9 mouse cellular contexts compared by ENCODE assay signal in genomic region chr11:31941640-31942638, GRCm38 (mm10). TPM values are rescaled to one million over a fixed set of nuclear protein-coding genes. Genes with fewer than 3 reads are reported as not detected.
A peak's percentile ranks its signal among the peaks of the same experiment; 100 is the strongest.
DNase-seq lines count a peak whose midpoint lies in the region; ATAC-seq and TF ChIP-seq lines count a peak whose summit lies in the region.
"Had no signal": no experiment of that assay in that cellular context is flagged by ENCODE, and none has a peak within 500 bp of the region (broad histone marks: within the 10 kb centered on the region; RNA-seq: fewer than 3 reads in every experiment).

No protein-coding gene starts in this region.

- H3K9ac ChIP-seq in hindbrain, embryonic 14.5 days: no peak overlapping the region
- H3K9ac ChIP-seq in hindbrain, embryonic 12.5 days: no peak overlapping the region
- H3K9ac ChIP-seq in midbrain, embryonic 15.5 days: no peak overlapping the region
- H3K9ac ChIP-seq: embryonic facial prominence, embryonic 15.5 days had no signal

- TF ChIP-seq POLR2A in bone marrow, adult 2 months (IDR thresholded peaks at IDR 0.05; ENCODE audit: borderline replicate concordance, control insufficient read depth, low read depth, low read length): no peak

- peaks cover 19% of the 10 kb centered on the region for H3K4me1 ChIP-seq in hindbrain, embryonic 14.5 days (replicated peaks; ENCODE audit: control insufficient read depth, insufficient read depth, low read length)
- H3K4me1 ChIP-seq in hindbrain, embryonic 12.5 days: peaks cover 9% of the 10 kb centered on the region
- H3K4me1 ChIP-seq in bone marrow, adult 2 months (ENCODE audit: control insufficient read depth, insufficient read depth, low read length): no peaks in the 10 kb centered on the region
- peaks cover 21% of the 10 kb centered on the region for H3K4me1 ChIP-seq in midbrain, embryonic 15.5 days
- H3K4me1 ChIP-seq: embryonic facial prominence, embryonic 15.5 days had no signal

- no peak for DNase-seq in hindbrain, embryonic 14.5 days (ENCODE audit: low spot score)
- peak; percentile 37 for DNase-seq in CD4-positive helper T cell, adult 2 months (ENCODE audit: low read depth, low spot score)
- no peak for DNase-seq in layer of hippocampus, adult 9-10 months (ENCODE audit: low spot score)
- DNase-seq in cerebellum, adult 9-10 months: no peak

- TF ChIP-seq CTCF in bone marrow, adult 2 months (IDR thresholded peaks at IDR 0.05; ENCODE audit: control insufficient read depth, insufficient read depth, low read length): peak; percentile 35; the same call in 1 of the 2 replicates

- H3K36me3 ChIP-seq in hindbrain, embryonic 14.5 days (replicated peaks; ENCODE audit: control insufficient read depth, insufficient read depth): peaks cover 5% of the 10 kb centered on the region; the same call in 1 of the 2 replicates
- no peaks in the 10 kb centered on the region for H3K36me3 ChIP-seq in hindbrain, embryonic 12.5 days
- H3K36me3 ChIP-seq in midbrain, embryonic 15.5 days (replicated peaks): no peaks in the 10 kb centered on the region
- H3K36me3 ChIP-seq: embryonic facial prominence, embryonic 15.5 days had no signal

- H3K4me2 ChIP-seq in hindbrain, embryonic 14.5 days (replicated peaks): no peak overlapping the region
- H3K4me2 ChIP-seq in hindbrain, embryonic 12.5 days (replicated peaks): no peak overlapping the region
- no peak overlapping the region for H3K4me2 ChIP-seq in midbrain, embryonic 15.5 days
- H3K4me2 ChIP-seq: embryonic facial prominence, embryonic 15.5 days had no signal

- H3K27ac ChIP-seq in hindbrain, embryonic 14.5 days: peak overlapping the region; percentile 20
- no peak overlapping the region for H3K27ac ChIP-seq in hindbrain, embryonic 12.5 days
- H3K27ac ChIP-seq in bone marrow, adult 2 months (ENCODE audit: control insufficient read depth, insufficient read depth, low read depth, low read length, poor library complexity): no peak overlapping the region
- peak overlapping the region; percentile 84 for H3K27ac ChIP-seq in midbrain, embryonic 15.5 days
- H3K27ac ChIP-seq: embryonic facial prominence, embryonic 15.5 days had no signal

- H3K27me3 ChIP-seq in hindbrain, embryonic 14.5 days (ENCODE audit: control insufficient read depth, insufficient read depth, low read length): no peaks in the 10 kb centered on the region
- H3K27me3 ChIP-seq in hindbrain, embryonic 12.5 days: no peaks in the 10 kb centered on the region
- H3K27me3 ChIP-seq in midbrain, embryonic 15.5 days (replicated peaks): no peaks in the 10 kb centered on the region
- H3K27me3 ChIP-seq: embryonic facial prominence, embryonic 15.5 days had no signal

- H3K9me3 ChIP-seq in hindbrain, embryonic 14.5 days (ENCODE audit: control insufficient read depth, low read length): no peaks in the 10 kb centered on the region
- H3K9me3 ChIP-seq in hindbrain, embryonic 12.5 days (replicated peaks): no peaks in the 10 kb centered on the region
- no peaks in the 10 kb centered on the region for H3K9me3 ChIP-seq in midbrain, embryonic 15.5 days
- H3K9me3 ChIP-seq: embryonic facial prominence, embryonic 15.5 days had no signal

- ATAC-seq in hindbrain, embryonic 14.5 days (ENCODE audit: low FRiP score): peak; percentile 56; the same call in 1 of the 2 replicates
- ATAC-seq in hindbrain, embryonic 12.5 days (ENCODE audit: low FRiP score): no peak
- peak; percentile 67 for ATAC-seq in midbrain, embryonic 15.5 days (replicated peaks)
- ATAC-seq in inflammation-experienced regulatory T-cells, adult 6 months: no peak

- H3K4me3 ChIP-seq in hindbrain, embryonic 14.5 days (replicated peaks; ENCODE audit: low read length): no peak overlapping the region
- H3K4me3 ChIP-seq in hindbrain, embryonic 12.5 days: no peak overlapping the region
- no peak overlapping the region for H3K4me3 ChIP-seq in bone marrow, adult 2 months (replicated peaks; ENCODE audit: control insufficient read depth, low read depth, low read length)
- H3K4me3 ChIP-seq in midbrain, embryonic 15.5 days: no peak overlapping the region
- H3K4me3 ChIP-seq: embryonic facial prominence, embryonic 15.5 days had no signal

- WGBS in hindbrain, embryonic 14.5 days: 80% methylated on average over 4 of the region's 4 CpGs
- 86% methylated on average over 4 of the region's 4 CpGs for WGBS in hindbrain, embryonic 12.5 days
- 73% methylated on average over 4 of the region's 4 CpGs for WGBS in bone marrow, adult 2 months
- WGBS in midbrain, embryonic 15.5 days: 73% methylated on average over 4 of the region's 4 CpGs

RNA-seq across cellular contexts. Expression of gene 4930524B15Rik, which starts 23.5 kb away (rescaled TPM):
- 0.40 and 0.60 TPM in 2 replicates for polyA plus RNA-seq in hindbrain, embryonic 14.5 days (2014; fragmentation: Nextera tagmentation; extraction: Ambion mirVana)
- 0.40 and 0.58 TPM in 2 replicates for polyA plus RNA-seq in hindbrain, embryonic 12.5 days (2016; fragmentation: Nextera tagmentation; extraction: Ambion mirVana)
- polyA plus RNA-seq in bone marrow, adult 2 months (2011; ENCODE audit: insufficient read depth, insufficient read length, low replicate concordance, missing spikeins): not detected in 2 replicates
- polyA plus RNA-seq in midbrain, embryonic 15.5 days (2015; fragmentation: Nextera tagmentation; extraction: Ambion mirVana): 0.19 and 0.32 TPM in 2 replicates
- not detected for polyA plus RNA-seq in inflammation-experienced regulatory T-cells, adult 6 months (2017; shearing (Covaris generic))
- polyA plus RNA-seq: embryonic facial prominence, embryonic 15.5 days had no signal

RNA-seq across cellular contexts. Expression of gene Nsg2, which starts 58.3 kb away (rescaled TPM):
- polyA plus RNA-seq in hindbrain, embryonic 14.5 days (2014; fragmentation: Nextera tagmentation; extraction: Ambion mirVana): 157 and 172 TPM in 2 replicates
- polyA plus RNA-seq in hindbrain, embryonic 12.5 days (2016; fragmentation: Nextera tagmentation; extraction: Ambion mirVana): 190 and 217 TPM in 2 replicates
- polyA plus RNA-seq in bone marrow, adult 2 months (2011; ENCODE audit: insufficient read depth, insufficient read length, low replicate concordance, missing spikeins): 0.57 and 2.5 TPM in 2 replicates
- polyA plus RNA-seq in midbrain, embryonic 15.5 days (2015; fragmentation: Nextera tagmentation; extraction: Ambion mirVana): 653 and 655 TPM in 2 replicates
- 10 to 100 TPM in 2 of 3 experiments, 1 to 10 TPM in 1; 8.5 to 97.5 (median 73.7) TPM for polyA plus RNA-seq in inflammation-experienced regulatory T-cells, adult 6 months (2017; shearing (Covaris generic))

Comparison
In these comparisons a context has a peak if more than half of its experiments do, and no peak if none do; other contexts are left out.
1. ATAC-seq: peak in hindbrain, embryonic 14.5 days (single experiment) and midbrain, embryonic 15.5 days (single experiment); none in hindbrain, embryonic 12.5 days (single experiment) and inflammation-experienced regulatory T-cells, adult 6 months (single experiment).
2. H3K27ac ChIP-seq: peak in hindbrain, embryonic 14.5 days (single experiment) and midbrain, embryonic 15.5 days (single experiment); none in hindbrain, embryonic 12.5 days (single experiment) and bone marrow, adult 2 months (single experiment).